Mouse (Mus musculus): Measurements from ENCODE around the gene Hmgn1.
A peak's percentile ranks its signal among the peaks of the same experiment; 100 is the strongest.
"Not testable (repeated sequence)": the region's sequence is repeated elsewhere in the genome, so short reads cannot be mapped to it uniquely, and the experiment has no call there.

Hmgn1 gene

GRCm38 (mm10) chr16:96120022-96120623 lies 7.4 kb downstream of the Hmgn1 start:
- DNase-seq = no peak

GRCm38 (mm10) chr16:96114729-96115128 lies 12.8 kb downstream of the Hmgn1 start:
- no peak for DNase-seq

GRCm38 (mm10) chr16:96112769-96113168 lies 14.8 kb downstream of the Hmgn1 start:
- peak; percentile 53 for DNase-seq

- DNase-seq = no peak
Measured at GRCm38 (mm10) chr16:96110655-96111345, 16.7 kb downstream of the Hmgn1 start.

GRCm38 (mm10) chr16:96109673-96110072 lies 17.9 kb downstream of the Hmgn1 start:
- DNase-seq = no peak

GRCm38 (mm10) chr16:96103036-96103435 lies 24.5 kb downstream of the Hmgn1 start:
- DNase-seq = peak; percentile 58

- DNase-seq = not testable (repeated sequence)
Measured at GRCm38 (mm10) chr16:96097811-96098210, 29.7 kb downstream of the Hmgn1 start.

GRCm38 (mm10) chr16:96095966-96096365 lies 31.6 kb downstream of the Hmgn1 start:
- DNase-seq = no peak

GRCm38 (mm10) chr16:96091515-96092504 lies 35.7 kb downstream of the Hmgn1 start:
- DNase-seq = peak; percentile 43

GRCm38 (mm10) chr16:96088120-96088519 lies 39.4 kb downstream of the Hmgn1 start:
- DNase-seq = no peak

- no peak for DNase-seq
Measured at GRCm38 (mm10) chr16:96087436-96087835, 40.1 kb downstream of the Hmgn1 start.

GRCm38 (mm10) chr16:96087001-96087400 lies 40.5 kb downstream of the Hmgn1 start:
- DNase-seq = peak; percentile 63

- DNase-seq = peak; percentile 75
Measured at GRCm38 (mm10) chr16:96085597-96085996, 41.9 kb downstream of the Hmgn1 start.

- DNase-seq = peak; percentile 37
Measured at GRCm38 (mm10) chr16:96083179-96083646, 44.3 kb downstream of the Hmgn1 start.

GRCm38 (mm10) chr16:96082301-96083178 lies 45.0 kb downstream of the Hmgn1 start, which contains the start of gene Brwd1:
Gene Brwd1 (minus strand): TSS chr16:96082526.
- peak; percentile 92 for DNase-seq

- no peak for DNase-seq
Measured at GRCm38 (mm10) chr16:96081742-96082241, 45.7 kb downstream of the Hmgn1 start.

- peak; percentile 93 for DNase-seq
Measured at GRCm38 (mm10) chr16:96081331-96081730, 46.2 kb downstream of the Hmgn1 start.

GRCm38 (mm10) chr16:96080524-96080923 lies 47.0 kb downstream of the Hmgn1 start:
- DNase-seq = no peak

All from thymus, postnatal 4 days (tissue).